Comparison of ENCODE assay signal across 24 mouse cellular contexts in the genomic region with DNA sequence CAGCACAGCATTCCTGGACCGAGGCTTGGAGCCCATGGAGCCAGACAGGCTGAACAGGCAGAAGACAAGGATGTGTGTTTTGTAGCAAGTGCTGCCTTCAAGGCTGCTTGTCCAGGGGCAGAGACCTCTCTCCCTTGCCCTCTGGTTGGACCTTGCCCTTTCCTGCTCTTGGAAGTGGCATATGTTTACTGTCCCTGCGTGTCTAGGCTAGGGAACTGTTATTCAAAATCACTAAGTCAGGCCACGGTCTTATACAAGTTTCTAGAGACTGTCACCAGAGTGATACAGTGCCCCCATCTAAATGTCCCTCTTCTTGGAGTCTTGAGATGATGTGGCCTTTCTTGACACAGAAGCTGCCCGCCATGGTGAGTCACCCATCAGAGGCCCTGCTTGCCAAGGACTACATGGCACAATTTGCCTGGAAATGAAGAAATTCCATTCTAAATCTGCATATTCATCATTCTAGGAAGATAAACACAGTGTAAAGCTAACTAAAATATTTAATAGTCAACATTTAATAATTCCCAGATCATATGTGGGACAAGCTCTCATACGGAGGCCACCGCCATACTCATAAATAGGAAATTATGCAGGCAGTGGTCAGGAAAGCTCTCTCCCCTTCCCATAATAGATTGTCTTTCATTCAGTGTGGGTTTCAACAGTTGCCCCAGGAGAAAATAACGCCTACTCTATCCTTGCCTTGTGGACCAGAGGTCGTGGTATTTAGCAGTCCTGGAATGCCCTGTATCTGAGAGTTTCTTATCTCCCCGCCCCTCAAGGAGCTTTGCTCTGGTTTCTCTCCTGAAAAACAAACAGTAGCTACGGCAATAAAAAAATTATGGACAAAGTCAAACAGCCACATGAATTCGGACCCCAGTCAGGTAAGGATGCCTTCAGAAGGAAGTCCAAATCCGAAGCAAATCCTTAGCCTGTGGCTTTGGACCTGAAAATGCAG. TPM values are rescaled to one million over a fixed set of nuclear protein-coding genes. Genes with fewer than 3 reads are reported as not detected.
DNase-seq lines count a peak whose midpoint lies in the region; ATAC-seq and TF ChIP-seq lines count a peak whose summit lies in the region.
"Had no signal": no experiment of that assay in that cellular context is flagged by ENCODE, and none has a peak within 500 bp of the region (broad histone marks: within the 10 kb centered on the region; RNA-seq: fewer than 3 reads in every experiment).

No protein-coding gene starts in this region.

- WGBS in forebrain, embryonic 11.5 days, result 88% methylated on average over 12 of the region's 12 CpGs

- no peaks in the 10 kb centered on the region for H3K27me3 ChIP-seq in forebrain, embryonic 11.5 days (ENCODE audit: control insufficient read depth, insufficient read depth, low read length)
- H3K27me3 ChIP-seq: limb, embryonic 15.5 days; midbrain, embryonic 13.5 days; neural tube, embryonic 12.5 days had no signal

- H3K36me3 ChIP-seq in forebrain, embryonic 11.5 days (ENCODE audit: control insufficient read depth, insufficient read depth, low read length), result no peaks in the 10 kb centered on the region
- H3K36me3 ChIP-seq: forebrain, embryonic 10.5 days; hindbrain, embryonic 10.5 days; limb, embryonic 15.5 days; midbrain, embryonic 13.5 days; neural tube, embryonic 12.5 days had no signal

- H3K9ac ChIP-seq in forebrain, embryonic 11.5 days (ENCODE audit: low read length), result no peak overlapping the region
- H3K9ac ChIP-seq: limb, embryonic 15.5 days; midbrain, embryonic 13.5 days; neural tube, embryonic 12.5 days had no signal

- intact Hi-C loops in gastrocnemius, adult 2 months (cut with DNase I), result no loop called here
- intact Hi-C loops in gastrocnemius, postnatal 14 days (cut with DNase I; ENCODE audit: low total_unique reads), result no loop called here

- peak overlapping the region; percentile 9; the same call in 1 of the 2 replicates for H3K27ac ChIP-seq in gastrocnemius, adult 2 months
- H3K27ac ChIP-seq in brown adipose tissue, adult 24 weeks (replicated peaks; ENCODE audit: low read depth, low read length), result peak overlapping the region; percentile 88
- no peak overlapping the region for H3K27ac ChIP-seq in forebrain, embryonic 11.5 days (ENCODE audit: low read depth, low read length)
- H3K27ac ChIP-seq: forebrain, embryonic 10.5 days; hindbrain, embryonic 10.5 days; hindbrain, postnatal 0 days; limb, embryonic 15.5 days; midbrain, embryonic 13.5 days; neural tube, embryonic 12.5 days had no signal

- no peak overlapping the region for H3K4me3 ChIP-seq in gastrocnemius, adult 2 months
- no peak overlapping the region for H3K4me3 ChIP-seq in brown adipose tissue, adult 24 weeks (ENCODE audit: insufficient read depth, low read depth, low read length)
- no peak overlapping the region for H3K4me3 ChIP-seq in forebrain, embryonic 11.5 days (ENCODE audit: low read depth, low read length)
- H3K4me3 ChIP-seq: forebrain, embryonic 10.5 days; hindbrain, embryonic 10.5 days; limb, embryonic 15.5 days; midbrain, embryonic 13.5 days; neural tube, embryonic 12.5 days had no signal

- TF ChIP-seq CTCF in gastrocnemius, adult 2 months (IDR thresholded peaks at IDR 0.05), result no peak

- H3K4me1 ChIP-seq in brown adipose tissue, adult 24 weeks (ENCODE audit: control insufficient read depth, insufficient read depth, insufficient read length, low read length), result peaks cover 7% of the 10 kb centered on the region
- no peaks in the 10 kb centered on the region for H3K4me1 ChIP-seq in forebrain, embryonic 11.5 days (replicated peaks; ENCODE audit: control insufficient read depth, insufficient read depth, low read length)
- H3K4me1 ChIP-seq: limb, embryonic 15.5 days; neural tube, embryonic 12.5 days had no signal

- no peak for ATAC-seq in forebrain, embryonic 11.5 days (replicated peaks; ENCODE audit: low FRiP score)
- ATAC-seq: CD4-positive, CD25-positive, alpha-beta regulatory T cell, adult 4 months; hindbrain, postnatal 0 days; midbrain, embryonic 13.5 days had no signal

- H3K4me2 ChIP-seq in forebrain, embryonic 11.5 days (ENCODE audit: low read depth, low read length, severe bottlenecking), result no peak overlapping the region
- H3K4me2 ChIP-seq: heart, embryonic 11.5 days; limb, embryonic 15.5 days; midbrain, embryonic 13.5 days; neural tube, embryonic 12.5 days had no signal

- no peak for DNase-seq in gastrocnemius, adult 2 months
- DNase-seq in gastrocnemius, postnatal 14 days, result no peak
- peak; percentile 6 for DNase-seq in lung, postnatal 36 days
- no peak for DNase-seq in lung, postnatal 14 days
- DNase-seq in spleen, adult 18-20 months, result no peak
- no peak for DNase-seq in forebrain, embryonic 11.5 days (ENCODE audit: low spot score)
- DNase-seq: cerebellum, adult 18-20 months; cerebellum, postnatal 14 days; heart, postnatal 10 days; kidney, adult 2 months; kidney, postnatal 10 days; left cerebral cortex, postnatal 4 days; lung, postnatal 10 days; right cerebral cortex, postnatal 14 days; thymus, postnatal 25 days had no signal

- no peaks in the 10 kb centered on the region for H3K9me3 ChIP-seq in forebrain, embryonic 11.5 days (ENCODE audit: control insufficient read depth, low read length)
- H3K9me3 ChIP-seq: forebrain, embryonic 10.5 days; hindbrain, embryonic 10.5 days; limb, embryonic 15.5 days; midbrain, embryonic 13.5 days; neural tube, embryonic 12.5 days had no signal

RNA-seq across cellular contexts. Expression of a gene that starts 50.9 kb away (rescaled TPM):
- 10 to 100 TPM; 23.4 to 24.5 TPM for total RNA-seq in gastrocnemius, adult 2 months (2021)
- 10 to 100 TPM; 16.2 to 19.6 TPM for total RNA-seq in gastrocnemius, postnatal 14 days (2021)
- 56.3 and 75.0 TPM in 2 replicates for polyA plus RNA-seq in brown adipose tissue, adult 24 weeks (2012; ENCODE audit: insufficient read depth, insufficient read length, missing spikeins)
- 50.4 and 52.8 TPM in 2 replicates for polyA plus RNA-seq in forebrain, embryonic 11.5 days (2014; fragmentation: Nextera tagmentation; extraction: Ambion mirVana)
